Mouse (Mus musculus) embryonic facial prominence, embryonic 13.5 days (tissue): ENCODE measurements around the gene Mkln1. TPM values are rescaled to one million over a fixed set of nuclear protein-coding genes. Genes with fewer than 3 reads are reported as not detected.

Experiments
- ATAC-seq: fragments of 200-750 bp; cut with Nextera tagmentation; 2 replicates; pipeline ENCODE4 v1.8.0; 2017; ENCODE audit warnings: low read depth; ENCODE audit not compliant: insufficient number of reproducible peaks, insufficient read depth, low FRiP score, low TSS enrichment
- H3K27ac ChIP-seq: fragments of 300-500 bp; sonication (generic); 2 replicates; pipeline ENCODE4 v1.5.1; 2015; ENCODE audit warnings: moderate library complexity, mild to moderate bottlenecking, inconsistent platforms
- H3K27me3 ChIP-seq: fragments of 300-500 bp; sonication (generic); 2 replicates; pipeline ENCODE4 v1.6.1; 2015; ENCODE audit warnings: mild to moderate bottlenecking, inconsistent platforms
- H3K36me3 ChIP-seq: fragments of 300-500 bp; sonication (generic); 2 replicates; pipeline ENCODE4 v1.6.1; 2015; ENCODE audit warnings: mild to moderate bottlenecking, inconsistent platforms
- H3K4me1 ChIP-seq: fragments of 300-500 bp; sonication (generic); 2 replicates; pipeline ENCODE4 v1.6.1; 2015; ENCODE audit warnings: inconsistent platforms
- H3K4me2 ChIP-seq: fragments of 300-500 bp; sonication (generic); 2 replicates; pipeline ENCODE4 v1.6.1; 2015; ENCODE audit warnings: moderate library complexity, mild to moderate bottlenecking, inconsistent platforms
- H3K4me3 ChIP-seq: fragments of 300-500 bp; sonication (generic); 2 replicates; pipeline ENCODE4 v1.5.1; 2015; ENCODE audit warnings: mild to moderate bottlenecking, inconsistent platforms
- H3K9ac ChIP-seq: fragments of 300-500 bp; sonication (generic); 2 replicates; pipeline ENCODE4 v1.6.1; 2015; ENCODE audit warnings: mild to moderate bottlenecking, inconsistent platforms
- H3K9me3 ChIP-seq: fragments of 300-500 bp; sonication (generic); 2 replicates; pipeline ENCODE4 v1.6.1; 2016; ENCODE audit warnings: inconsistent platforms
- WGBS: fragments of 180-500 bp; shearing (Covaris S2); methylation state at CpG from one replicate; pipeline ENCODE4 v1.1.7; 2015; ENCODE audit warnings: mixed read lengths; 5-methylcytosine and 5-hydroxymethylcytosine counted together
- polyA plus RNA-seq: library from polyadenylated mRNA; unstranded; fragments of >200 nt; fragmentation: Nextera tagmentation; extraction: Ambion mirVana; gene quantifications from 2 replicates; pipeline ENCODE4 v1.2.1, GENCODE M21; 2015

Mkln1 gene
- polyA plus RNA-seq, 1 experiment from 2014 or later: 193 TPM

DNA sequence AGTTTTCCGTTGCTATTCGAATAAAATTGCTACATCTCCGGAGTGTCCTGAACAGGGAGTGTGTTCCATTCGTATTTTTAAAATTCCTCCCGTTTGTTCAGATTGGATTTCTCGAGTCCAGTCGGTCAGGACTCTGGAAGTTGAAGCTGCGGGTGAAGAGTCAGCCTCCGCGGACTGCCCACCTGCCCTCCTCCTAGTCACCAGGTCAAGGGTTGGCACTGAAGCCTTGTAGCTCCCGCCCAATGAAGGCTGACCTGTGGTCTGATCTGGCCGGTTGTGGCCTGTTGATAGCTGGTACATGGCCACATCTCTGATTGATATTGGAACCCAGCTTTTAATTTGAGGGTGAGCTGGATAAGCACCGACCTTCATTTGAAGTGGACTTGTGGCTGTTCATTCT is 1.0 kb downstream of the Mkln1 start:
- ATAC-seq: no peak
- Histone ChIP-seq H3K36me3 (no peaks in the 10 kb centered on the region), H3K4me1 (peaks cover 34% of the 10 kb centered on the region), H3K9ac (peak overlapping the region; percentile 99), H3K27me3 (no peaks in the 10 kb centered on the region), H3K4me2 (peak overlapping the region; percentile 86), H3K9me3 (no peaks in the 10 kb centered on the region), H3K27ac (peak overlapping the region; percentile 97; the same call in 1 of the 2 replicates), H3K4me3 (peak overlapping the region; percentile 97)
- WGBS: under 1% methylated on average over 13 of the region's 13 CpGs

GRCm38 (mm10) chr6:31411017-31411416 is 12.5 kb downstream of the Mkln1 start:
- no peaks in the 10 kb centered on the region for H3K9me3 ChIP-seq
- no peak overlapping the region for H3K4me2 ChIP-seq
- no peaks in the 10 kb centered on the region for H3K36me3 ChIP-seq
- H3K27ac ChIP-seq: no peak overlapping the region
- H3K4me3 ChIP-seq: no peak overlapping the region
- H3K4me1 ChIP-seq: peaks cover 23% of the 10 kb centered on the region
- WGBS: 89% methylated on average over 1 of the region's 1 CpGs
- H3K27me3 ChIP-seq: no peaks in the 10 kb centered on the region
- no peak overlapping the region for H3K9ac ChIP-seq
- no peak for ATAC-seq

DNA sequence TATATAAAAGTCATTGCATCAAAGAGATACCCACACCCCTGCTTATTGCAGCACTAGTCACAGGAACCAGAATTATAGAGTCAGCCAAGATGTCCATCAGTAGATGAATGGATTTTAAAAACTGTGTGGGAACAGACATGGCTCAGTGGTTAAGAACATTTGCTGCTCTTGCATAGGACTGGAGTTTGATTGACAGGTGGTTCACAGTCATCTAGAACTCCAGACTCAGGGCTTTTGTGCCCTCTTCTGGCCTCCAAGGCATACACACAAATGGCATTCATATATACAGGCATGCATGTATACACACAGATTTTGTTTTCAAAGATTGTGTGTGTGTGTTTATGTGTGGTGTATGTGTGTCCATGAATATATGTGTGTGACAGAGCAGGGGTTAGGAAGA is 14.0 kb downstream of the Mkln1 start:
- no peaks in the 10 kb centered on the region for H3K36me3 ChIP-seq
- H3K9me3 ChIP-seq: no peaks in the 10 kb centered on the region
- H3K9ac ChIP-seq: no peak overlapping the region
- H3K4me2 ChIP-seq: no peak overlapping the region
- no peaks in the 10 kb centered on the region for H3K27me3 ChIP-seq
- H3K4me3 ChIP-seq: no peak overlapping the region
- ATAC-seq: no peak
- H3K27ac ChIP-seq: no peak overlapping the region
- H3K4me1 ChIP-seq: peaks cover 23% of the 10 kb centered on the region

DNA sequence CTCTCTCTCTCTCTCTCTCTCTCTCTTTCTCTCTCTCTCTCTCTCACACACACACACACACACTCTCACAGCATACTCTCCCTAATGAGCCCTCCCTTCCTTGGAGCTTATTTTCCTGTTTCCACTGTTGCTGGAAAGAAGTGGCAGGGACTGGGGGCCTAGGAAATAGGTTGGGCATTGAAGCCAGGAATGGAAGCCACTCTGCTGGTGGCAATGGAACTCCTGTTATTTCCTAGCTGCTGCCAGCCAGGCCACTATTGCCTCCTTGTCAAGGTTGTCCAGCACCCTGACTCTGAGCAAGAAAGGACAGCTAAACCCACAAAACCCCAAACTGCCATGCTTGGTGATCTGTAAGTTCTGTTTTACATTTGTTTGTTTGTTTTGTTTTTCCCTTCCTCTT is 15.0 kb downstream of the Mkln1 start:
- H3K4me1 ChIP-seq: peaks cover 23% of the 10 kb centered on the region
- H3K27me3 ChIP-seq: no peaks in the 10 kb centered on the region
- no peak for ATAC-seq
- H3K36me3 ChIP-seq: no peaks in the 10 kb centered on the region
- H3K27ac ChIP-seq: no peak overlapping the region
- H3K9ac ChIP-seq: no peak overlapping the region
- H3K4me3 ChIP-seq: no peak overlapping the region
- no peaks in the 10 kb centered on the region for H3K9me3 ChIP-seq
- no peak overlapping the region for H3K4me2 ChIP-seq

DNA sequence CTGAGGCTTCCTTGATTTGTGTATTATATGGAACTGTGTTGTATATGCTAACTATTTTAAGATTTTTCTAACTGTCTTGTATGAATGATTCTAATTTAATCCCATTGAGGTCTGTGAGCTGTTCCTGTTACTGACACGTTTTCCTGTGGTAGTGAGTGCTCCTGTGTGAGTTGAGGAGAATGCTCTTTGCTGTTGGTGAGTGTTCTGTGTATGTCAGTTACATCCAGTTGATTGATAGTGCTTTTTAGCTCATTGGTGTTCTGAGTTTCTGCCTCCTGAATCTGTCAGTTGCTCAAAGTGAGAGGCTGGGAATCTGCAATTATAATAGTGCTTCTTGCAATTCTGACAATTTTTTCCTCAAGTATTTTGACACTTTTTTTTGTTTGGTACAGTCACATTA is 15.8 kb downstream of the Mkln1 start:
- H3K4me2 ChIP-seq: no peak overlapping the region
- H3K27ac ChIP-seq: no peak overlapping the region
- H3K4me1 ChIP-seq: peaks cover 20% of the 10 kb centered on the region
- H3K27me3 ChIP-seq: no peaks in the 10 kb centered on the region
- no peak for ATAC-seq
- no peak overlapping the region for H3K4me3 ChIP-seq
- WGBS: 40% methylated on average over 1 of the region's 1 CpGs
- H3K9ac ChIP-seq: no peak overlapping the region
- H3K9me3 ChIP-seq: no peaks in the 10 kb centered on the region
- no peaks in the 10 kb centered on the region for H3K36me3 ChIP-seq

DNA sequence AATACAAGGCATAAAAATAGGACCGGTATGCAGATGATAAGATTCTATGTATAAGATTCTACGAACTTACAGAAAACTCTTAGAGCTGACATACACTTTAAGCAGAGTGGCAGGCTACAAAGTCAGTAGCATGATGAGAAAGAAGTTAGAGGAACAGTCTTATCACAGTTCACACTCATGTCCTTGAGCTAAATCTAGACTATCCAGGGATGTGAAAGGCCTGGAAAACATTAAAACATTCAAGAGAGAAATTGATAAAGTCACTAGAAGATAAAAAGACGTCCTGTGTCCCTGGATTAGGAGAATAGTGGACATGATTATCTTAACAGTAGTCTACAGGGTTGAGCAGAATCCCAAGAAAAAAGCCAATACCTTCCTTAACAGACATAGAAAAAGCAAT is 26.9 kb downstream of the Mkln1 start:
- ATAC-seq: no peak
- H3K4me3 ChIP-seq: no peak overlapping the region
- H3K9ac ChIP-seq: no peak overlapping the region
- no peak overlapping the region for H3K4me2 ChIP-seq
- WGBS: 90% methylated on average over 3 of the region's 3 CpGs
- H3K4me1 ChIP-seq: 0 out of 2 replicates have a peak, but pooled peaks cover 4% of the 10 kb centered on the region
- no peak overlapping the region for H3K27ac ChIP-seq
- no peaks in the 10 kb centered on the region for H3K9me3 ChIP-seq
- H3K27me3 ChIP-seq: no peaks in the 10 kb centered on the region
- H3K36me3 ChIP-seq: peaks cover 28% of the 10 kb centered on the region

DNA sequence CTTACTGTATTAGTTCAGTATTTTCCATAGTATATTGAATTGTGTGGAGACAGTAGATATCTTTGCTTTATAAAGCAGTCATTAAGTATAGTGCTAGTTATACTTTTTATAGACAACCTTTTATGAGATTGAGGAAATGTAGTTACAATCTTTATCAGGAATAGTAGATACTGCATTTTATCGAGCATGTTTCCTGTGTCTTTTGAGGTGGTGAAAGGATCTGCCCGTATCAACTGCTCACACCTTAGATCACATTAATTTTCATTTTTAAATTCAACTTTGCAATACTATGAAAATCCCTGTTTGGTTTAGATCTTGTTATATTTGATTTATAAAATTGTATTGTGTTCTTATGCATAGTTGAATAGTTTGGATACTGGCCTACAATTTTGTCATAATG is 38.7 kb downstream of the Mkln1 start:
- H3K27me3 ChIP-seq: no peaks in the 10 kb centered on the region
- no peak for ATAC-seq
- H3K9me3 ChIP-seq: no peaks in the 10 kb centered on the region
- H3K4me3 ChIP-seq: no peak overlapping the region
- H3K36me3 ChIP-seq: peaks cover 29% of the 10 kb centered on the region
- no peak overlapping the region for H3K4me2 ChIP-seq
- no peak overlapping the region for H3K9ac ChIP-seq
- no peak overlapping the region for H3K27ac ChIP-seq
- WGBS: 97% methylated on average over 2 of the region's 2 CpGs
- H3K4me1 ChIP-seq: no peaks in the 10 kb centered on the region

DNA sequence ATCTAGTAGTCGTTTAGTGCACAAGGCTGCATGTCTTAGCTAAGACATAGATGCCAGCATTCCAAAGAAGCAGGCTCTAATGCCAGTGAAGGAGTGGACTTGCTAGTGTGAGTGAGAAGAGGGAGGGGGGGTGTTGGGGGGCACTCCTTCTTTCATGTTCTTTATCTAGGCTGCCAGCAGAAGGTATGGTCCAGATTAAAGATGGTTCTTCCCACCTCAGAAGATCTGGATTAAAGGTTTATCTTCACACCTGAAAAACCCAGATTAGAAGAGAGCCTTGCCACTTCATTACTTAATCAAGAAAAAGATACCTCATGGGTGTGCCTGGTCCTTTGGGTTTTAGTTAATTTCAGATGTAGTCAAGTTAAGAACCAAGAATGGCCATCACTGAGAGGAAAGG is 46.7 kb downstream of the Mkln1 start:
- Histone ChIP-seq H3K4me2 (no peak overlapping the region), H3K4me3 (no peak overlapping the region), H3K9ac (no peak overlapping the region), H3K27me3 (no peaks in the 10 kb centered on the region), H3K36me3 (peaks cover 29% of the 10 kb centered on the region), H3K9me3 (no peaks in the 10 kb centered on the region), H3K4me1 (no peaks in the 10 kb centered on the region), H3K27ac (no peak overlapping the region)
- 88% methylated on average over 1 of the region's 1 CpGs for WGBS
- no peak for ATAC-seq

GRCm38 (mm10) chr6:31453735-31454134 is 55.2 kb downstream of the Mkln1 start:
- Histone ChIP-seq H3K36me3 (peaks cover 27% of the 10 kb centered on the region), H3K9me3 (no peaks in the 10 kb centered on the region), H3K27me3 (no peaks in the 10 kb centered on the region), H3K9ac (no peak overlapping the region), H3K27ac (no peak overlapping the region), H3K4me1 (no peaks in the 10 kb centered on the region), H3K4me2 (no peak overlapping the region), H3K4me3 (no peak overlapping the region)
- ATAC-seq: no peak

DNA sequence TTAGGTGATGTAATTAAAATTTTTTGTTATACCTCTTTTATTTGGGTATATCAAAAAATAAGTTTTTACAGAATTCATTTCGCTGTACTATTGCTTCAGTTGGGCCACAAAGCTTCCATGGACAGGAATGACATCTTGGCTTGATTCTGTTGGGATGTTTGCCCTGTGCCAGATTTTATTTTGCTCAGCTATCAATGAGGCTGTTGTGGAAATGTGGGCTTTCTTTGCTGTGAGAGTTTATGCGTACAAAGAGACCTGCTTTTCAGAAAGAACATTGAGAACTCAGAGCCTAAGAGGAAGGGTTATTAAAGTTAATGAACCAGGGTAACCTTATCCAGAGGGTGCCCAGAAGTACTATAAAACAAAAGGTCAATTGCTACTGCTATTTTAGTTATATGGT is 56.8 kb downstream of the Mkln1 start:
- H3K4me2 ChIP-seq: no peak overlapping the region
- WGBS: 90% methylated on average over 2 of the region's 2 CpGs
- ATAC-seq: no peak
- no peak overlapping the region for H3K27ac ChIP-seq
- no peak overlapping the region for H3K9ac ChIP-seq
- H3K36me3 ChIP-seq: peaks cover 31% of the 10 kb centered on the region
- no peaks in the 10 kb centered on the region for H3K4me1 ChIP-seq
- no peak overlapping the region for H3K4me3 ChIP-seq
- H3K9me3 ChIP-seq: no peaks in the 10 kb centered on the region
- no peaks in the 10 kb centered on the region for H3K27me3 ChIP-seq

- no peak for ATAC-seq
Observed at GRCm38 (mm10) chr6:31456988-31457387, 58.5 kb downstream of the Mkln1 start.

GRCm38 (mm10) chr6:31469431-31469830 is 70.9 kb downstream of the Mkln1 start:
- H3K9ac ChIP-seq: no peak overlapping the region

More at GRCm38 (mm10) chr6:31456988-31457387, 58.5 kb downstream of the Mkln1 start:
- H3K36me3 ChIP-seq: peaks cover 39% of the 10 kb centered on the region
- H3K9ac ChIP-seq: no peak overlapping the region
- no peak overlapping the region for H3K4me3 ChIP-seq
- no peaks in the 10 kb centered on the region for H3K27me3 ChIP-seq
- no peaks in the 10 kb centered on the region for H3K9me3 ChIP-seq
- 79% methylated on average over 1 of the region's 1 CpGs for WGBS
- H3K27ac ChIP-seq: no peak overlapping the region
- H3K4me2 ChIP-seq: no peak overlapping the region
- H3K4me1 ChIP-seq: no peaks in the 10 kb centered on the region

DNA sequence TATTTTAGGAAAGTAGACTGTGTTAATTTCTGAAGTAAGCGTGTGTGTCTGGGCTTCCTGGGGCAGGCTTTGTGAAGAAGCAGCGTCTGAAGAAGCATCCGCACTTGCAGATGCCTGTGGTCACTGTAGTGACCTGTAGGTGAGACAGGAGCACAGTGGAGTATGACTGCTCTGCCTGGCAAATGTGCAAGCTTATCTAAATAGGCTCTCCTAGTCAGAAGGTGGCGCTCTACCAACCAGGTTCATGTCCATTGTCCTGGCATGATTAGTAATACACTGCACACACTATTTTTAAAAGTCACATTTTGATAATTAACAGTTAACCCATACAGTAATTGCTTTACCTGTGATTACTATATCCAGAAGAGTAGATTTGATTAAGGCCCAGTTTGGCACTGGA is 79.7 kb downstream of the Mkln1 start:
- Histone ChIP-seq H3K9ac (no peak overlapping the region), H3K4me3 (no peak overlapping the region), H3K27ac (no peak overlapping the region), H3K27me3 (no peaks in the 10 kb centered on the region), H3K4me2 (no peak overlapping the region), H3K4me1 (no peaks in the 10 kb centered on the region), H3K9me3 (no peaks in the 10 kb centered on the region), H3K36me3 (peaks cover 33% of the 10 kb centered on the region)
- ATAC-seq: no peak
- 76% methylated on average over 4 of the region's 4 CpGs for WGBS

More at GRCm38 (mm10) chr6:31469431-31469830, 70.9 kb downstream of the Mkln1 start:
- Histone ChIP-seq H3K4me1 (no peaks in the 10 kb centered on the region), H3K4me2 (no peak overlapping the region), H3K4me3 (no peak overlapping the region), H3K27ac (no peak overlapping the region), H3K9me3 (no peaks in the 10 kb centered on the region), H3K36me3 (peaks cover 26% of the 10 kb centered on the region), H3K27me3 (no peaks in the 10 kb centered on the region)
- WGBS: 92% methylated on average over 6 of the region's 6 CpGs
- ATAC-seq: no peak
